Mouse (Mus musculus): ENCODE measurements around the gene Zfp764. TPM values are rescaled to one million over a fixed set of nuclear protein-coding genes. Genes with fewer than 3 reads are reported as not detected.
"Not testable (repeated sequence)": the region's sequence is repeated elsewhere in the genome, so short reads cannot be mapped to it uniquely, and the experiment has no call there.

Zfp764 gene
- polyA plus RNA-seq (2012; rRNA removed) = 9.0 and 10.7 TPM in 2 replicates

- Histone ChIP-seq H3K4me3 (ENCODE audit: control insufficient read depth, insufficient read depth, low read length) (peak within 1 kb of the TSS; percentile 85), H3K27ac (ENCODE audit: control insufficient read depth, insufficient read depth, low read length) (peak within 1 kb of the TSS; percentile 4; the same call in 1 of the 2 replicates)
- TF ChIP-seq POLR2A (IDR thresholded peaks at IDR 0.05; ENCODE audit: control insufficient read depth, extremely low read depth, insufficient read depth, low read length, poor library complexity) = peak; percentile 49; the same call in 1 of the 2 replicates
- TF ChIP-seq CTCF (IDR thresholded peaks at IDR 0.05; ENCODE audit: borderline replicate concordance, control insufficient read depth, extremely low read depth, insufficient read depth, low read length, poor library complexity) = peak; percentile 33; the same call in 1 of the 2 replicates
- not testable (repeated sequence) for H3K27me3 ChIP-seq (ENCODE audit: control insufficient read depth, insufficient read depth, low read length); H3K4me1 ChIP-seq (replicated peaks; ENCODE audit: control insufficient read depth, insufficient read depth, low read length); H3K36me3 ChIP-seq (ENCODE audit: control insufficient read depth, insufficient read depth, low read length)
- DNase-seq = peak; percentile 87
- under 1% methylated on average over 40 of the region's 40 CpGs for WGBS
Measured at GRCm38 (mm10) chr7:127406002-127406987, at the start of gene Zfp764. Zfp764 (minus strand) TSS chr7:127406822.

GRCm38 (mm10) chr7:127454905-127455304 lies 48.3 kb upstream of the Zfp764 start:
- Histone ChIP-seq H3K4me3 (ENCODE audit: control insufficient read depth, insufficient read depth, low read length) (no peak overlapping the region), H3K27me3 (ENCODE audit: control insufficient read depth, insufficient read depth, low read length) (no peaks in the 10 kb centered on the region), H3K4me1 (replicated peaks; ENCODE audit: control insufficient read depth, insufficient read depth, low read length) (no peaks in the 10 kb centered on the region; the same call in 1 of the 2 replicates), H3K27ac (ENCODE audit: control insufficient read depth, insufficient read depth, low read length) (no peak overlapping the region), H3K36me3 (ENCODE audit: control insufficient read depth, insufficient read depth, low read length) (peaks cover 21% of the 10 kb centered on the region)
- TF ChIP-seq POLR2A (IDR thresholded peaks at IDR 0.05; ENCODE audit: control insufficient read depth, extremely low read depth, insufficient read depth, low read length, poor library complexity) (no peak), CTCF (IDR thresholded peaks at IDR 0.05; ENCODE audit: borderline replicate concordance, control insufficient read depth, extremely low read depth, insufficient read depth, low read length, poor library complexity) (no peak)
- 95% methylated on average over 7 of the region's 7 CpGs for WGBS
- no peak for DNase-seq

- WGBS = 100% methylated on average over 2 of the region's 2 CpGs
- DNase-seq = no peak
- no peaks in the 10 kb centered on the region for H3K27me3 ChIP-seq (ENCODE audit: control insufficient read depth, insufficient read depth, low read length)
Measured at GRCm38 (mm10) chr7:127453056-127453455, 46.4 kb upstream of the Zfp764 start.

GRCm38 (mm10) chr7:127449966-127450365 lies 43.3 kb upstream of the Zfp764 start:
- TF ChIP-seq CTCF (IDR thresholded peaks at IDR 0.05; ENCODE audit: borderline replicate concordance, control insufficient read depth, extremely low read depth, insufficient read depth, low read length, poor library complexity) (no peak), POLR2A (IDR thresholded peaks at IDR 0.05; ENCODE audit: control insufficient read depth, extremely low read depth, insufficient read depth, low read length, poor library complexity) (no peak)
- 88% methylated on average over 7 of the region's 7 CpGs for WGBS
- H3K27me3 ChIP-seq (ENCODE audit: control insufficient read depth, insufficient read depth, low read length) = no peaks in the 10 kb centered on the region
- peaks cover under 1% of the 10 kb centered on the region; the same call in 1 of the 2 replicates for H3K36me3 ChIP-seq (ENCODE audit: control insufficient read depth, insufficient read depth, low read length)
- DNase-seq = no peak
- H3K27ac ChIP-seq (ENCODE audit: control insufficient read depth, insufficient read depth, low read length) = no peak overlapping the region
- H3K4me1 ChIP-seq (replicated peaks; ENCODE audit: control insufficient read depth, insufficient read depth, low read length) = peaks cover 2% of the 10 kb centered on the region; the same call in 1 of the 2 replicates
- H3K4me3 ChIP-seq (ENCODE audit: control insufficient read depth, insufficient read depth, low read length) = no peak overlapping the region

More at GRCm38 (mm10) chr7:127453056-127453455, 46.4 kb upstream of the Zfp764 start:
- Histone ChIP-seq H3K4me3 (ENCODE audit: control insufficient read depth, insufficient read depth, low read length) (no peak overlapping the region), H3K27ac (ENCODE audit: control insufficient read depth, insufficient read depth, low read length) (no peak overlapping the region), H3K4me1 (replicated peaks; ENCODE audit: control insufficient read depth, insufficient read depth, low read length) (peaks cover 2% of the 10 kb centered on the region; the same call in 1 of the 2 replicates), H3K36me3 (ENCODE audit: control insufficient read depth, insufficient read depth, low read length) (peaks cover 14% of the 10 kb centered on the region)
- TF ChIP-seq POLR2A (IDR thresholded peaks at IDR 0.05; ENCODE audit: control insufficient read depth, extremely low read depth, insufficient read depth, low read length, poor library complexity) = no peak
- TF ChIP-seq CTCF (IDR thresholded peaks at IDR 0.05; ENCODE audit: borderline replicate concordance, control insufficient read depth, extremely low read depth, insufficient read depth, low read length, poor library complexity) = no peak

GRCm38 (mm10) chr7:127448521-127449300 lies 42.1 kb upstream of the Zfp764 start, which contains the start of gene Zfp689:
Zfp689 (minus strand) TSS chr7:127449158.
- Histone ChIP-seq H3K27ac (ENCODE audit: control insufficient read depth, insufficient read depth, low read length) (peak within 1 kb of the TSS; percentile 44), H3K4me1 (replicated peaks; ENCODE audit: control insufficient read depth, insufficient read depth, low read length) (peaks cover 2% of the 10 kb centered on the region; the same call in 1 of the 2 replicates), H3K4me3 (ENCODE audit: control insufficient read depth, insufficient read depth, low read length) (peak within 1 kb of the TSS; percentile 94), H3K36me3 (ENCODE audit: control insufficient read depth, insufficient read depth, low read length) (no peaks in the 10 kb centered on the region), H3K27me3 (ENCODE audit: control insufficient read depth, insufficient read depth, low read length) (no peaks in the 10 kb centered on the region)
- WGBS = under 1% methylated on average over 54 of the region's 54 CpGs
- DNase-seq = peak; percentile 94
- peak; percentile 48; the same call in 1 of the 2 replicates for TF ChIP-seq CTCF (IDR thresholded peaks at IDR 0.05; ENCODE audit: borderline replicate concordance, control insufficient read depth, extremely low read depth, insufficient read depth, low read length, poor library complexity)
- TF ChIP-seq POLR2A (IDR thresholded peaks at IDR 0.05; ENCODE audit: control insufficient read depth, extremely low read depth, insufficient read depth, low read length, poor library complexity) = peak; percentile 60

- H3K27ac ChIP-seq (ENCODE audit: control insufficient read depth, insufficient read depth, low read length) = no peak overlapping the region
- DNase-seq = no peak
- no peak overlapping the region for H3K4me3 ChIP-seq (ENCODE audit: control insufficient read depth, insufficient read depth, low read length)
- WGBS = 97% methylated on average over 20 of the region's 20 CpGs
- H3K27me3 ChIP-seq (ENCODE audit: control insufficient read depth, insufficient read depth, low read length) = no peaks in the 10 kb centered on the region
- H3K4me1 ChIP-seq (replicated peaks; ENCODE audit: control insufficient read depth, insufficient read depth, low read length) = peaks cover 2% of the 10 kb centered on the region; the same call in 1 of the 2 replicates
- no peak for TF ChIP-seq CTCF (IDR thresholded peaks at IDR 0.05; ENCODE audit: borderline replicate concordance, control insufficient read depth, extremely low read depth, insufficient read depth, low read length, poor library complexity)
- H3K36me3 ChIP-seq (ENCODE audit: control insufficient read depth, insufficient read depth, low read length) = peaks cover 3% of the 10 kb centered on the region; the same call in 1 of the 2 replicates
Measured at GRCm38 (mm10) chr7:127443976-127444375, 37.4 kb upstream of the Zfp764 start.

Data from thymus, adult 2 months (tissue).